Mouse (Mus musculus): ENCODE measurements at regions not wholly inside any gene's neighbourhood (a gene's known extent, or its start where the extent isn't known, plus 50 kb on each side); places are given as distances from the start of the nearest gene placed in this dataset.

- Histone ChIP-seq H3K36me3 (ENCODE audit: control insufficient read depth, insufficient read depth, low read length) (no peaks in the 10 kb centered on the region), H3K4me3 (replicated peaks; ENCODE audit: low read length) (no peak overlapping the region), H3K9me3 (ENCODE audit: control insufficient read depth, low read length) (no peaks in the 10 kb centered on the region), H3K27ac (replicated peaks; ENCODE audit: low read depth, low read length) (no peak overlapping the region), H3K4me1 (ENCODE audit: control insufficient read depth, insufficient read depth, low read length) (no peaks in the 10 kb centered on the region), H3K9ac (ENCODE audit: low read depth, low read length, severe bottlenecking) (no peak overlapping the region), H3K4me2 (replicated peaks; ENCODE audit: low read depth, low read length, severe bottlenecking) (no peak overlapping the region), H3K27me3 (ENCODE audit: control insufficient read depth, insufficient read depth, low read length) (no peaks in the 10 kb centered on the region)
- 67% methylated on average over 7 of the region's 7 CpGs for WGBS
- no peak for DNase-seq (ENCODE audit: low spot score)
- no peak for ATAC-seq (ENCODE audit: low FRiP score, low read depth)
- TF ChIP-seq POLR2A (IDR thresholded peaks at IDR 0.05; ENCODE audit: borderline replicate concordance, extremely low read depth, insufficient read depth, insufficient read length) = no peak
These were observed 73.0 kb downstream of the Irx6 start for GRCm38 (mm10) chr8:92747086-92747485.

- DNase-seq (ENCODE audit: low spot score) (no peak), ATAC-seq (ENCODE audit: low FRiP score, low read depth) (no peak)
- H3K4me3 ChIP-seq (replicated peaks; ENCODE audit: low read length) = no peak overlapping the region
- no peak overlapping the region for H3K9ac ChIP-seq (ENCODE audit: low read depth, low read length, severe bottlenecking)
- H3K27ac ChIP-seq (replicated peaks; ENCODE audit: low read depth, low read length) = no peak overlapping the region
- no peak overlapping the region for H3K4me2 ChIP-seq (replicated peaks; ENCODE audit: low read depth, low read length, severe bottlenecking)
- H3K36me3 ChIP-seq (ENCODE audit: control insufficient read depth, insufficient read depth, low read length) = no peaks in the 10 kb centered on the region
- H3K4me1 ChIP-seq (ENCODE audit: control insufficient read depth, insufficient read depth, low read length) = no peaks in the 10 kb centered on the region
- H3K9me3 ChIP-seq (ENCODE audit: control insufficient read depth, low read length) = no peaks in the 10 kb centered on the region
- TF ChIP-seq POLR2A (IDR thresholded peaks at IDR 0.05; ENCODE audit: borderline replicate concordance, extremely low read depth, insufficient read depth, insufficient read length) = no peak
- 70% methylated on average over 6 of the region's 6 CpGs for WGBS
- H3K27me3 ChIP-seq (ENCODE audit: control insufficient read depth, insufficient read depth, low read length) = no peaks in the 10 kb centered on the region
These were observed 73.9 kb downstream of the Irx6 start for GRCm38 (mm10) chr8:92747951-92748350.

- H3K9me3 ChIP-seq (ENCODE audit: control insufficient read depth, low read length) = no peaks in the 10 kb centered on the region
- H3K4me3 ChIP-seq (replicated peaks; ENCODE audit: low read length) = no peak overlapping the region
- no peaks in the 10 kb centered on the region for H3K27me3 ChIP-seq (ENCODE audit: control insufficient read depth, insufficient read depth, low read length)
- TF ChIP-seq POLR2A (IDR thresholded peaks at IDR 0.05; ENCODE audit: borderline replicate concordance, extremely low read depth, insufficient read depth, insufficient read length) = no peak
- no peaks in the 10 kb centered on the region for H3K36me3 ChIP-seq (ENCODE audit: control insufficient read depth, insufficient read depth, low read length)
- DNase-seq (ENCODE audit: low spot score) (no peak), ATAC-seq (ENCODE audit: low FRiP score, low read depth) (no peak)
- H3K4me1 ChIP-seq (ENCODE audit: control insufficient read depth, insufficient read depth, low read length) = no peaks in the 10 kb centered on the region
- 85% methylated on average over 3 of the region's 3 CpGs for WGBS
- H3K4me2 ChIP-seq (replicated peaks; ENCODE audit: low read depth, low read length, severe bottlenecking) = no peak overlapping the region
- H3K27ac ChIP-seq (replicated peaks; ENCODE audit: low read depth, low read length) = no peak overlapping the region
- no peak overlapping the region for H3K9ac ChIP-seq (ENCODE audit: low read depth, low read length, severe bottlenecking)
These were observed 67.2 kb upstream of the Mmp2 start for GRCm38 (mm10) chr8:92759848-92760247.

GRCm38 (mm10) chr8:92760933-92761332, 66.2 kb upstream of the Mmp2 start:
- Histone ChIP-seq H3K9ac (ENCODE audit: low read depth, low read length, severe bottlenecking) (no peak overlapping the region), H3K27me3 (ENCODE audit: control insufficient read depth, insufficient read depth, low read length) (no peaks in the 10 kb centered on the region), H3K4me2 (replicated peaks; ENCODE audit: low read depth, low read length, severe bottlenecking) (no peak overlapping the region), H3K9me3 (ENCODE audit: control insufficient read depth, low read length) (no peaks in the 10 kb centered on the region), H3K4me1 (ENCODE audit: control insufficient read depth, insufficient read depth, low read length) (no peaks in the 10 kb centered on the region), H3K4me3 (replicated peaks; ENCODE audit: low read length) (no peak overlapping the region), H3K36me3 (ENCODE audit: control insufficient read depth, insufficient read depth, low read length) (no peaks in the 10 kb centered on the region), H3K27ac (replicated peaks; ENCODE audit: low read depth, low read length) (no peak overlapping the region)
- no peak for DNase-seq (ENCODE audit: low spot score)
- ATAC-seq (ENCODE audit: low FRiP score, low read depth) = no peak
- TF ChIP-seq POLR2A (IDR thresholded peaks at IDR 0.05; ENCODE audit: borderline replicate concordance, extremely low read depth, insufficient read depth, insufficient read length) = no peak
- 94% methylated on average over 6 of the region's 6 CpGs for WGBS

- Histone ChIP-seq H3K4me3 (replicated peaks; ENCODE audit: low read length) (no peak overlapping the region), H3K4me1 (ENCODE audit: control insufficient read depth, insufficient read depth, low read length) (no peaks in the 10 kb centered on the region), H3K9ac (ENCODE audit: low read depth, low read length, severe bottlenecking) (no peak overlapping the region), H3K27ac (replicated peaks; ENCODE audit: low read depth, low read length) (no peak overlapping the region), H3K4me2 (replicated peaks; ENCODE audit: low read depth, low read length, severe bottlenecking) (no peak overlapping the region; the same call in 1 of the 2 replicates), H3K9me3 (ENCODE audit: control insufficient read depth, low read length) (no peaks in the 10 kb centered on the region), H3K36me3 (ENCODE audit: control insufficient read depth, insufficient read depth, low read length) (no peaks in the 10 kb centered on the region), H3K27me3 (ENCODE audit: control insufficient read depth, insufficient read depth, low read length) (no peaks in the 10 kb centered on the region)
- TF ChIP-seq POLR2A (IDR thresholded peaks at IDR 0.05; ENCODE audit: borderline replicate concordance, extremely low read depth, insufficient read depth, insufficient read length) = no peak
- WGBS = 6% methylated on average over 18 of the region's 18 CpGs
- DNase-seq (ENCODE audit: low spot score) (no peak), ATAC-seq (ENCODE audit: low FRiP score, low read depth) (no peak)
These were observed 65.0 kb upstream of the Mmp2 start for GRCm38 (mm10) chr8:92761959-92762600.
